Mouse (Mus musculus) limb, embryonic 13.5 days (tissue): ENCODE measurements at regions not wholly inside any gene's neighbourhood (a gene's known extent, or its start where the extent isn't known, plus 50 kb on each side); places are given as distances from the start of the nearest gene placed in this dataset.
A peak's percentile ranks its signal among the peaks of the same experiment; 100 is the strongest.

Experiments used
- ATAC-seq: fragments of 200-750 bp; cut with Nextera tagmentation; 2 replicates; pipeline ENCODE4 v1.8.0; 2017; ENCODE audit warnings: low read depth, moderate number of reproducible peaks, moderate TSS enrichment; ENCODE audit not compliant: low FRiP score
- H3K27ac ChIP-seq: fragments of 300-500 bp; sonication (generic); 2 replicates; pipeline ENCODE4 v1.5.1; 2015; ENCODE audit warnings: inconsistent platforms, mild to moderate bottlenecking, moderate library complexity
- H3K27me3 ChIP-seq: fragments of 300-500 bp; sonication (generic); 2 replicates; pipeline ENCODE4 v1.6.1; 2015; ENCODE audit warnings: mild to moderate bottlenecking, inconsistent platforms
- H3K36me3 ChIP-seq: fragments of 300-500 bp; sonication (generic); 2 replicates; pipeline ENCODE4 v1.6.1; 2015; ENCODE audit warnings: inconsistent platforms, mild to moderate bottlenecking, moderate library complexity
- H3K4me1 ChIP-seq: fragments of 300-500 bp; sonication (generic); 2 replicates; pipeline ENCODE4 v1.6.1; 2015; ENCODE audit warnings: inconsistent platforms
- H3K4me2 ChIP-seq: fragments of 300-500 bp; sonication (generic); replicated peaks from 2 replicates; pipeline ENCODE4 v1.6.1; 2015; ENCODE audit warnings: inconsistent platforms, mild to moderate bottlenecking, moderate library complexity
- H3K4me3 ChIP-seq: fragments of 300-500 bp; sonication (generic); 2 replicates; pipeline ENCODE4 v1.5.1; 2015; ENCODE audit warnings: moderate library complexity, mild to moderate bottlenecking, inconsistent platforms
- H3K9ac ChIP-seq: fragments of 300-500 bp; sonication (generic); 2 replicates; pipeline ENCODE4 v1.6.1; 2015; ENCODE audit warnings: mild to moderate bottlenecking, inconsistent platforms
- H3K9me3 ChIP-seq: fragments of 300-500 bp; sonication (generic); 2 replicates; pipeline ENCODE4 v1.6.1; 2016; ENCODE audit warnings: inconsistent platforms
- WGBS: fragments of 180-500 bp; shearing (Covaris S2); methylation state at CpG from one replicate; pipeline ENCODE4 v1.1.7; 2015; 5-methylcytosine and 5-hydroxymethylcytosine counted together

DNA sequence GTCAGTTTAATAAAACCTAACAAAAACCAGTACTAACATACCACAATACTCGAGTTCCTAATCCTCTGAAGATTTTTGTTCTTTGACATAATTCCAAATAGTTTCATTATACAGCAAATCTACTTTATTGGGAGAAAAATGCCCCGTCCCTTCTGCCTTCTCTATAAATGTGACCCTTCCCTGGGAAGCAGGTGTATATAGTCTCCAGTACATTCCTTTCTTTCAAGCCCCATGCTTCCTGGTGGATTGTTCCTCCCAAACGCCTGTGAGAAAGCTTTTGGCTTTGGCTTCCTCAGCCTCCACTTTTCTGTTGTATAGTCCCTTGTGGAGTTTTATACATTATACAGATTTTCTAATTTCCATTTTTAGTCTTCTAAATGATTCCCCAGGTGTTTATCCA is 1001.8 kb upstream of the Tenm3 start:
- H3K4me3 ChIP-seq: no peak overlapping the region
- no peaks in the 10 kb centered on the region for H3K27me3 ChIP-seq
- no peak overlapping the region for H3K27ac ChIP-seq
- no peaks in the 10 kb centered on the region for H3K9me3 ChIP-seq
- H3K36me3 ChIP-seq: no peaks in the 10 kb centered on the region
- peak; percentile 87 for ATAC-seq
- H3K9ac ChIP-seq: no peak overlapping the region
- H3K4me1 ChIP-seq: peaks cover 4% of the 10 kb centered on the region; the same call in 1 of the 2 replicates
- WGBS: 46% methylated on average over 3 of the region's 3 CpGs
- no peak overlapping the region for H3K4me2 ChIP-seq

DNA sequence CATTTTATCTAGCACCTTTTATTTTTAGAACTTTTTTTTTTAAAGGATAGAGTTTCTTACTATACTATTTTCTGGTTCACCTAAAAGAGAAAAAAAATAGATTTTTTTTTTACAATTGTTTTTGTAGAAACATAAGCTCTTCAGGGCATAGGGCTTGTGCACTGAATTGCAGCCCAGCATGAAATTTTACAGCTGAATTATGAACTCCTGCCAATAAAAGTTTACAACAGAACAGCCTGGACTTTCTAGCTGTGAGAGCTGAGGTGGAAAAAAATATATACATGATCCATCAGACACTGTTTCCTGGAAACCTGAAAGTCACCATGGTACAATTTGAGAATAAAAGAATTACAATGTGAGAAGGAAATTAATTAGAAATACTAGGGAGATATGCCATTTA is 988.2 kb upstream of the Tenm3 start:
- no peak overlapping the region for H3K4me3 ChIP-seq
- H3K4me1 ChIP-seq: peaks cover 4% of the 10 kb centered on the region
- no peak overlapping the region for H3K4me2 ChIP-seq
- peak; percentile 76; the same call in 1 of the 2 replicates for ATAC-seq
- no peak overlapping the region for H3K9ac ChIP-seq
- H3K27ac ChIP-seq: no peak overlapping the region
- H3K9me3 ChIP-seq: no peaks in the 10 kb centered on the region
- H3K27me3 ChIP-seq: 0 out of 2 replicates have a peak, but pooled peaks cover 2% of the 10 kb centered on the region
- H3K36me3 ChIP-seq: no peaks in the 10 kb centered on the region

DNA sequence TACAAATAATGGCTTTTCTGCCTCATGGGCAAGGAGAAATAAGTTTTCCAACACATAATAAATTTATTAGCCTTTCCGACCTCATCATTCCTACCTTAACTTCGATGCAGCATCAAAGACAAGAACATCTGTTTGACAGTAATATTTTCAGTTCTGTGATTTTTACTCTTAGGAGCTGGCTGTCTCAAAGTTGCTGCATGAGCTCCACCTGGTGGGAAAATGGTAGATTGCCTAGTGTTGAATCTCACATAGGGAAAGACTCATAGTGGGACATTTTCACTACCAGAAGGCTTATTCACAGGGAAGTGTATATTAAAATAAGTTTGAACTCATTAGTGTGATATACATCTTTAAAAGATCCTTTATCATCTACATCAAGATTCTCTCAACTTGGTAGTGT is 985.6 kb upstream of the Tenm3 start:
- Histone ChIP-seq H3K4me2 (no peak overlapping the region), H3K4me1 (peaks cover 4% of the 10 kb centered on the region), H3K4me3 (no peak overlapping the region), H3K27me3 (0 out of 2 replicates have a peak, but pooled peaks cover 2% of the 10 kb centered on the region), H3K36me3 (no peaks in the 10 kb centered on the region), H3K9ac (no peak overlapping the region), H3K9me3 (no peaks in the 10 kb centered on the region), H3K27ac (no peak overlapping the region)
- ATAC-seq: no peak
- WGBS: 4% methylated on average over 2 of the region's 2 CpGs

DNA sequence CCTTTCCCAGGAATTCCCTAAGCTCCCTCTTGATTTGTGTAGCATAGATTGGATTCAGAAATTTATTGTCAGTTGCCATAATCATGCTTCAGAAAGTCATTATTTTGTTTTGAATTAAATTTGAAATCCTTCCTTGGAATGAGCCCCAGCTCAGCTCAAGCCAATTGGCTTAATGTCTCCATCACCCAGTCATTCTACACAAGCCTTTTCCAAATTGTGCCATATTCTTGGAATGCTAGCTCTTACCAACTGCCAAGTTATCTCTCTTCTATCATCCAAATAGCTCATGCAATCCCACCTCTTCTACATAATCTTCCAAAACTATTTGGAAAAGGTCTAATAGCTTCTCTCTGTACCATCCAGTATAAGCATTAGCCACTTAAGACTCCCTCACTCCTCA is 982.5 kb upstream of the Tenm3 start:
- Histone ChIP-seq H3K4me1 (no peaks in the 10 kb centered on the region), H3K27me3 (0 out of 2 replicates have a peak, but pooled peaks cover 2% of the 10 kb centered on the region), H3K4me3 (no peak overlapping the region), H3K9ac (no peak overlapping the region), H3K36me3 (no peaks in the 10 kb centered on the region), H3K9me3 (no peaks in the 10 kb centered on the region), H3K4me2 (no peak overlapping the region), H3K27ac (no peak overlapping the region)
- no peak for ATAC-seq

GRCm38 (mm10) chr8:49825000-49825399 is 981.2 kb upstream of the Tenm3 start:
- H3K4me3 ChIP-seq: no peak overlapping the region
- no peak overlapping the region for H3K27ac ChIP-seq
- no peak for ATAC-seq
- H3K9ac ChIP-seq: no peak overlapping the region
- no peak overlapping the region for H3K4me2 ChIP-seq
- WGBS: 75% methylated on average over 5 of the region's 5 CpGs
- H3K36me3 ChIP-seq: no peaks in the 10 kb centered on the region
- no peaks in the 10 kb centered on the region for H3K4me1 ChIP-seq
- H3K9me3 ChIP-seq: no peaks in the 10 kb centered on the region
- H3K27me3 ChIP-seq: 0 out of 2 replicates have a peak, but pooled peaks cover 2% of the 10 kb centered on the region

GRCm38 (mm10) chr8:49822791-49823190 is 979.0 kb upstream of the Tenm3 start:
- Histone ChIP-seq H3K27me3 (no peaks in the 10 kb centered on the region), H3K9me3 (no peaks in the 10 kb centered on the region), H3K27ac (no peak overlapping the region), H3K36me3 (no peaks in the 10 kb centered on the region), H3K4me3 (no peak overlapping the region), H3K4me1 (no peaks in the 10 kb centered on the region), H3K9ac (no peak overlapping the region), H3K4me2 (no peak overlapping the region)
- ATAC-seq: no peak
- 69% methylated on average over 2 of the region's 2 CpGs for WGBS

DNA sequence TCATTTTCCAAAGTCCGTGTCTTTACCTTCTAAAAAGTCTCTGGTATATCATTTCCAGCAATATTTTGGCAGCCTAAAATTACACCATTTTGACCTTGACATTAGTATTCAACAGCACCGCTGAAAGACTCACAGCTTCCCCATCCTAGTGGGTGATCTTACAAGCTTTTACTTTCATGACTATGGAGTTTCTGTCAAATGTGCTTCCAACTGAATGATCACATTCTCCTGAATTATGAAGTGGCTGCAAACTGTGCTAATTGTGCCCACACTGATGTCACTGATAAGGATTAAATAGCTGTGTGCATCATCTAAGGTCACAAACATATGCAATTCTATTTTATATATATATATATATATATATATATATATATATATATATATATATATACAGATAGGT is 955.5 kb upstream of the Tenm3 start:
- H3K9me3 ChIP-seq: no peaks in the 10 kb centered on the region
- WGBS: 85% methylated on average over 2 of the region's 2 CpGs
- ATAC-seq: no peak

DNA sequence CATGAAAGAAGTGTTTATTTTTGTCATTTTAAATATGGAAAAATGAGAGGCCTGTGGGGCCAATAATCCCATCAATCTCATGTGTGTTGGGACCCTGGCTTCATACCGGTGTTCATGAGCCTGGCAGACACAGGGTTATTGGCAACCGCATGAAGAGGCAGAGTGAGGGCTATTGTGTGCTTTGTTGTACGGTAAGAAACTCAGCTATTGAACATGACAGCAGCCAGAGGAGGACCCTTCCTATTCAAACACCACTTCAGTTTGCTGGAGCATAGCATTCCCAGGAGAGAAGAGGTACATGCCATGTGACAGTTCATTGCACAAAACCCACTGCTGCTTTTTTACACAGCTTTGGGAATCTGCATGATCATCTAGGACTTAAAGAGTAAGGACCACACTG is 953.0 kb upstream of the Tenm3 start:
- 83% methylated on average over 3 of the region's 3 CpGs for WGBS
- ATAC-seq: no peak

More for the DNA sequence above, 955.5 kb upstream of the Tenm3 start:
- Histone ChIP-seq H3K9ac (no peak overlapping the region), H3K36me3 (no peaks in the 10 kb centered on the region), H3K4me3 (no peak overlapping the region), H3K4me2 (no peak overlapping the region), H3K27me3 (no peaks in the 10 kb centered on the region), H3K27ac (no peak overlapping the region), H3K4me1 (no peaks in the 10 kb centered on the region)

GRCm38 (mm10) chr8:49794491-49794890 is 950.7 kb upstream of the Tenm3 start:
- no peak for ATAC-seq
- H3K4me1 ChIP-seq: no peaks in the 10 kb centered on the region
- no peak overlapping the region for H3K4me3 ChIP-seq
- H3K27ac ChIP-seq: no peak overlapping the region
- H3K4me2 ChIP-seq: no peak overlapping the region
- H3K27me3 ChIP-seq: no peaks in the 10 kb centered on the region
- 77% methylated on average over 1 of the region's 1 CpGs for WGBS
- no peaks in the 10 kb centered on the region for H3K9me3 ChIP-seq
- H3K36me3 ChIP-seq: no peaks in the 10 kb centered on the region
- H3K9ac ChIP-seq: no peak overlapping the region

More for the DNA sequence above, 953.0 kb upstream of the Tenm3 start:
- H3K27ac ChIP-seq: no peak overlapping the region
- H3K9me3 ChIP-seq: no peaks in the 10 kb centered on the region
- H3K36me3 ChIP-seq: no peaks in the 10 kb centered on the region
- no peak overlapping the region for H3K9ac ChIP-seq
- no peak overlapping the region for H3K4me3 ChIP-seq
- H3K27me3 ChIP-seq: no peaks in the 10 kb centered on the region
- H3K4me2 ChIP-seq: no peak overlapping the region
- no peaks in the 10 kb centered on the region for H3K4me1 ChIP-seq

GRCm38 (mm10) chr8:49769829-49770228 is 926.1 kb upstream of the Tenm3 start:
- Histone ChIP-seq H3K36me3 (no peaks in the 10 kb centered on the region), H3K27me3 (no peaks in the 10 kb centered on the region), H3K27ac (no peak overlapping the region), H3K4me2 (no peak overlapping the region), H3K9me3 (no peaks in the 10 kb centered on the region), H3K4me3 (no peak overlapping the region), H3K9ac (no peak overlapping the region), H3K4me1 (no peaks in the 10 kb centered on the region; the same call in 1 of the 2 replicates)
- WGBS: 36% methylated on average over 4 of the region's 4 CpGs
- ATAC-seq: no peak

DNA sequence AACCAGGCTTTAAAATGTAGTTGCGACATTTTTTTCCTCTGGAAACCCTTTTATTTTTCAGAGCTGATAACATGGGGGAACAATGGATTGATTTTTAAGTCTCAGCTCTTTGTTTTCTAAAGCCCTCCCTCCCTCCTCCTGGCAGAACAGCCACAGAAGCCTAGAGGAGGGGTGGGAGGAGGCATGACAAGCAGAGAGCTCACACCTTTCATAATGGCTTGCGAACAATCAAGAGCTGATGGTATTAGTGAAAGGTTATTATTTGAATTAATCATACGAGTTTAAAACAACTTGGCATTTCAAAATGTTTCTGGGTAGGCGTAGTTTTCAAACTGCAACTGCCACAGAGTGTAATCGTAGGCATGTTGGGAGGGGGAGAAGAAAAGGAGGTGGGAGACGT is 894.3 kb upstream of the Tenm3 start:
- no peak for ATAC-seq
- no peak overlapping the region for H3K27ac ChIP-seq
- no peaks in the 10 kb centered on the region for H3K4me1 ChIP-seq
- 61% methylated on average over 6 of the region's 6 CpGs for WGBS
- H3K4me3 ChIP-seq: no peak overlapping the region
- no peaks in the 10 kb centered on the region for H3K9me3 ChIP-seq
- H3K27me3 ChIP-seq: no peaks in the 10 kb centered on the region
- H3K4me2 ChIP-seq: no peak overlapping the region
- no peak overlapping the region for H3K9ac ChIP-seq
- no peaks in the 10 kb centered on the region for H3K36me3 ChIP-seq

GRCm38 (mm10) chr8:49729156-49729555 is 885.4 kb upstream of the Tenm3 start:
- peak; percentile 61; the same call in 1 of the 2 replicates for ATAC-seq
- Histone ChIP-seq H3K9me3 (no peaks in the 10 kb centered on the region), H3K4me1 (no peaks in the 10 kb centered on the region), H3K4me3 (no peak overlapping the region), H3K27ac (no peak overlapping the region), H3K36me3 (no peaks in the 10 kb centered on the region), H3K27me3 (no peaks in the 10 kb centered on the region), H3K9ac (no peak overlapping the region), H3K4me2 (no peak overlapping the region)
- 12% methylated on average over 2 of the region's 2 CpGs for WGBS

- Histone ChIP-seq H3K4me1 (0 out of 2 replicates have a peak, but pooled peaks cover 3% of the 10 kb centered on the region), H3K27me3 (no peaks in the 10 kb centered on the region), H3K36me3 (no peaks in the 10 kb centered on the region), H3K27ac (no peak overlapping the region), H3K9me3 (no peaks in the 10 kb centered on the region), H3K4me3 (no peak overlapping the region), H3K9ac (no peak overlapping the region), H3K4me2 (no peak overlapping the region)
- 65% methylated on average over 2 of the region's 2 CpGs for WGBS
- no peak for ATAC-seq
Observed at GRCm38 (mm10) chr8:49712371-49712770, 868.6 kb upstream of the Tenm3 start.
